Mouse (Mus musculus): Measurements from ENCODE around the gene Hsdl1.

- TF ChIP-seq EP300 (optimal IDR thresholded peaks at IDR 0.05) (no peak), CTCF (IDR thresholded peaks at IDR 0.05; ENCODE audit: low read depth) (no peak)
Measured at GRCm38 (mm10) chr8:119588844-119589243, 13.9 kb upstream of the Hsdl1 start.

All from stomach, postnatal 0 days (tissue).